Mouse (Mus musculus) CD4-positive, CD25-positive, alpha-beta regulatory T cell, adult 4 months (primary cell): Measurements from ENCODE around the gene Dnajc3. TPM values are rescaled to one million over a fixed set of nuclear protein-coding genes. Genes with fewer than 3 reads are reported as not detected.

Source experiments
- ATAC-seq: one replicate; pipeline ENCODE4 v1.8.0; 2017
- polyA plus RNA-seq, 2 experiments: library from polyadenylated mRNA; unstranded; fragments of 100-300 nt; shearing (Covaris generic); gene quantifications; one replicate each; pipeline ENCODE4 v1.2.1; 2017

The Dnajc3 gene
- polyA plus RNA-seq, 2 experiments from 2014 or later = 32.6 to 35.3 TPM

GRCm38 (mm10) chr14:118931181-118931580, 6.6 kb upstream of the Dnajc3 start:
- ATAC-seq = no peak

DNA sequence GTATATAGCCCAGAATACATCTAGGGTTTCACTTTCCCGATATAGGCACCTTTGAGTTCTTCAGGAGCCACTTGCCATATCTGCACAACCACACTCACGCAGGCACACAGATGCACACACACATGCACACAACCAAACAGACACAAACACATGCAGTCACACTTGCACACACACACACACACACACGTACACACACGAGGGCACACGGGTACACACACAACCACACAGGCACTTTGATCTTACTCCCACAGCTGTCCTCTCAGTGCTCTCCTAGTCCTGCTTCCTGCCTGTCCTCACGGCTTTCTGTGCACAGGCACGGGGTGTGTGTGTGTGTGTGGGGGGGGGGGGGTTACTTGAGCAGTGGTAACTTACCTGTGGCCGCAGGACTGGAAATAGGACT, 4.8 kb upstream of the Dnajc3 start:
- peak; percentile 38 for ATAC-seq

DNA sequence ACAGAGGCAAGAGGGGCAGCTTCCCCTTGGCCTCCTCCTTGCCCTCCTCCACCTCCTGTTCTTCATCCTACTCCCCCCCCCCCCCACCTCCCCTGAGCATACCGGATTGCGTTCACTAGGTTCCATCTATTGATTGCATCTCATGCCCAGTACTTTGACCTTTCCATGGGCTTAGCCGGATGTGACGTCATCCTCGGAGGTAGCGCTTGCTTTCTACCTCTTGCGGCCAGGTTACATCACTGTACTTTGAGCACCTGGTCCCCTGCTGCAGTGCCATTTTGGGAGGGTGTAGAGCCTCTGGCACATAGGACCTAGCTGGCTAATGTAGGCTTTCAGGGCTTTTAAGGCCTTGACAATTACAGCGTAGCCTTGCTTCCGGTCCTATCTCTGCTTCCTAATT, 3.1 kb upstream of the Dnajc3 start:
- ATAC-seq = no peak

GRCm38 (mm10) chr14:118936236-118936635, 1.5 kb upstream of the Dnajc3 start:
- no peak for ATAC-seq

DNA sequence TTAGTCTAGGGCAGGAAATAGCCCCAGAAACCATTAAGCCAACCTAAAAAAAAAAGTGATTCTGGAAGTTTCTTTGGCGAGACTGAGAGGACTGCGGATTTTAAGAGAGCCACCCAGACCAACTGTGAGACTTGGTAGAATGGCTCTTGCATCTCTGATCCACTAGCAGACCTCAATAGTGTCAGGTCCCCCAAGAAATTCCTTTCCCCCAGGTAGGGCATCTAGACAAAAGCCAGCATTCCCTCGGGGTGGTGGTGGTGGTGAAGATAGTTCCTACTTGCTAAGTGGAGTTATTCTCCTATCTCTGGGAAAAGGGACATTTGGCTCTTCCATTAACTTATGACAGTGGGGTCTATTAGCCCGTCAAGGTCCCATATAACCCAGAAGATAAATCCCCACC, 824 bp upstream of the Dnajc3 start:
- no peak for ATAC-seq

DNA sequence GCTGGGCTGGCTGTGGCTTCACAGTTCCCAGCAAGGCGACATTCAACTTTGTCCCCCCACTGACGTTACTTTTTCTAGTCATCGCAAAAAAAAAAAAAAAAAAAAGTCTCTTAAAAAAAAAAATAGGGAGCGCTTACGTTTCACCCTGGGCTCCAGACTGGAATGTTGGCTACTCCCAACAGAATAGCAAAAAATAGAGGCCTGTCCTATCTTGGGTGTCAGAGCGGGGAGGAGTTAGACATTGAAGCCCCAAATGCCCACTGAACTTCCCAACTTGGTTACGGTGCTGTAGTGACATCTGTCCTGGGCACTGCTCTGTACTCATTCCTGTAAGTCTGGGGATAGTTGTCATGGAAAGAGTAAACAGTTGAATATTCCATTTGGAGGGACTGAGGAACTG, 775 bp downstream of the Dnajc3 start:
- ATAC-seq = no peak

GRCm38 (mm10) chr14:118940796-118941495, 3.2 kb downstream of the Dnajc3 start:
- ATAC-seq = peak; percentile 6

DNA sequence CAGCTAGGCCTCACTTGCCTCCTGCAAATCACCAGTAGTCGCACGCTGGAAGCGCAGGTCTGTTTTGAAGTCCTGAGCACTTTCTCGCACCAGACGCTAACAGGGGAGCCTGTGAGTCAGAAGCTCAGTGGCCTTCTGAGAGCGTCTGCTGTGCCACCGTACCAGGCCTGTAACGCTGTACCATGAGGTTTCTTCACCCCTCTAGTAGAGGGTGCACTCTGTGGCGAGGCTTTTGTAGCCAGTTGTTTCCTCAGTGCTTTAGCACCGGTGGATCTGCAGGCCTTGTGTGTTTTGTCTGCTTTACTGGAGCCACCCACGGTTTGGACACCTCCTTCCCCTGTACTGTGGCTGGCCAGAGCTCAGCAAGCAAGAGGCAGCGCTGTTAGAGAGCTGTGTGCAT, 4.3 kb downstream of the Dnajc3 start:
- ATAC-seq = no peak

GRCm38 (mm10) chr14:118944702-118945101, 6.9 kb downstream of the Dnajc3 start:
- ATAC-seq = no peak

DNA sequence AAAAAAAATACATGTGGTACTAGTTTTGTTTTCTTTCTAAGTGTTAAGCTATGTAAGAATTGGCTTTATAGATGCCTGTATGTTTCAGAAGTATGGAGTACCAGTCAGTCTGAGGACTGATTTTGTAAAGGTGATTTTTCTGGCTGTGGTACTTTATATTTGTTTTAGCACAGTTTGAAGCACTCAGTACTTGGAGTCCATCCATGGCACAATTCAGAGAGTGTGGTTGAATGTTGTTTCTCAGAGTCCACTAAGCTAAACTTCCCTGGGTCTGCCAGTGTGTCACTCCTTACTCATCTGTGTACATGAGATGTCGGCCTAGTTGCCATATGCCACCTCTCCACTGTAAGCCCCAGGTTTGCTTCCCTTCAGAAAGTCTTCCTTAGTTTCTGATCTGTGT, 11.1 kb downstream of the Dnajc3 start:
- no peak for ATAC-seq

DNA sequence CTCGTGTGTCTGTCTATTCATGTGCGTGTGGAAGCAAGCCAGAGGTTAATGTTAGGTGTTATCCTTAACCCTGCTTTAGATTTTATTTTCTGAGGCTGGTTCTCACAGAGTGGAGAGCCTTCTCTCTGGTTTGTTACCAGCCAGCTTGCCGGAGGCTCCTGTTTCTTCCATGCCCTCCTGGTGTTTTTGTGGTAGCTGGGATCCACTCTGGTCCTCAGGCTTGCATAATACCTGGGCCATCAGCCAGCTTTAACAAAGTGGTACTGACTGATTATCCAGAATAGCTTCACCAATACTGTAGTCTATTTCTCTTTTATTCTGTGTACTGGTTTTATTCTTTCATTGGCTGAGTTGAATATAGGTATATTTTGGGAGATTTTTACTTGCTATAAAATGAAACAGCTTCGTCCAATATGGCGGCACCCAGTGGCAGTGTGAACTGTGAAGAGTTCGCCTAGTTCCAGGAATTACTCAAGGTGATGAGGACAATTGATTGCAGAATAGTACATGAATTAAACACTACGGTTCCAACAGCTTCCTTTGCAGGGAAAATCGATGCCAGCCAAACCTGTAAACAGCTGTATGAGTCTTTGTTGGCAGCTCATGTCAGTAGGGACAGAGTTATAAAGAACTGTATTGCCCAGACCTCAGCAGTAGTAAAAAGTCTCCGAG, 14.3 kb downstream of the Dnajc3 start:
- ATAC-seq = no peak

GRCm38 (mm10) chr14:118958010-118958409, 20.2 kb downstream of the Dnajc3 start:
- ATAC-seq = no peak

DNA sequence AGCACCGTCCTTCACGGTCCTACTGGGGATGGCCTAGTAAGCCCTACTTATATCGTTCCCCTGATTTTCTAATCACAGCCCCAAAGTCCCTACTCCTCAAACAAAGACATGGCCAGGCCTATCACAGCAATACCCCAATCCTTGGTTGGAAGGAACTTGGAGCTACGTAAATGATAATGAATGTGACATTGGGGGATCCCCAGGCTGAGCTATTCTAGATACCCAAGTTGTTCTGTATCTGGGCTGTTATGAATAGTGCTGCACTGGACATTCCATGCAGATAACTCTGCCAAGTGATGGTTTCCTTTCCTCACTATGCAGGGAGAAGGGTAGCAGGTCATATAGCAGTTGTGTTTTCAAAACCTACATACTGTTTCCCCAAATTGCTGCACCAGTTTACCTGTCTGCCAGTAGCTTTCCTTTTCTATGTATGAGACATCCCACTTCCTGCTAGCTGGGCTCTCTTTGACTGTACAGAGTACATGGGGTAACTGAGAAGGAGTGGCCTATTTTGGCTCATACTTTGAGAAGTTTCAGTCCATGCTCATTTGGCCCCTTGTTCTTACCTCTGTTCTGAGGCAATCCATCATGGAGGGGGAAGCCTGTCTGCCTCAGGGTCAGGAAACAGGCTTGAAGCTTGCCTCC, 27.7 kb downstream of the Dnajc3 start:
- ATAC-seq = peak; percentile 93

DNA sequence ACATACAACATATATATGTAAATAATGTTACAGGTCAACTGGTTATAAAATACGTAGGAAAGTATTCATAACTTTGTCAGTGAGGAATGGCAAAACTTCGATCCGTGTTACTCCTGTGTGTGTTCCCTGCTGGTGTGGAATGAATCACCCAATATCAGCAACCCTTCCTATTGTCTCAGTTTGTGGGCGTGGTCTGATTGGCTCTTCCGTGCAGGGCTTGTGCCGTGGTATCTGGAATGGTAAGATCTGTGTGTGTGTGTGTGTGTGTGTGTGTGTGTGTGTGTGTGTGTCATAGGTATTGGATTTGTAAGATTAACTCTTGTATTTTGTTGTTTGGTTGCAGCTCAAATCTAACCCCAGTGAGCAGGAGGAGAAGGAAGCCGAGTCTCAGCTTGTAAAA, 29.9 kb downstream of the Dnajc3 start:
- ATAC-seq = no peak

- no peak for ATAC-seq
Measured at GRCm38 (mm10) chr14:118972268-118972667, 34.5 kb downstream of the Dnajc3 start.

DNA sequence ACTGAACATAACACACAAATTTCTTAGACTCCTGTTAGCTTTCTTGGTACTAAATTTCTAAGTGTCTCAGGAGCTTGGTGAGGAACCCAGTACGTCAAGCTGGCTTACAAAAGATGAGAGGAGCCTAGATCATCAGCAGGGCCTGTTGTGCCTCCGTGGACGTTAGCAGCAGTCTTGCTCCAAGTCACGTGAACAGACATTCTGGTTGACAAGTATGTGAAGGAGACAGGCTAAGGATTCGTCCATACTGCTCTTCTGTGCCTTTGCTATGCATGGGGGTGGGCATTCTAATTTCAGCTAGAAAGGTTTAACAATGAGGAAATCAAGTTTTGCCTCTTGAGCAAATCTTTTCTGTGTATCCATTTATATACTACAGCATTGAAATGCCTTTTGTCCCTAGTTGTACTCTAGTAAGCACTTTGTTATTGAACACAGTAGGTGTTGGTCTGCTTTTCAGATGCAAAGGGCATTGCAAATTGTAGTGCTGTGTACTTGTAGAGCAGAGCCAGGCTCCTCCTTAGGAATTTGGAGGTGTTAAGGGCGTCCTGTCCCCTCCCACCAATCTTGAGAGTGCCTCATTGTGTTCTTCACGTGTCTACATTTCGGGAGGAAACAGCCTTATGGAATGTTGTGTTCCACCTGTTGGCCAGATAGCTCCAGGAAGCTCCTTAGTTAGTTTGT, 39.5 kb downstream of the Dnajc3 start:
- ATAC-seq = no peak

DNA sequence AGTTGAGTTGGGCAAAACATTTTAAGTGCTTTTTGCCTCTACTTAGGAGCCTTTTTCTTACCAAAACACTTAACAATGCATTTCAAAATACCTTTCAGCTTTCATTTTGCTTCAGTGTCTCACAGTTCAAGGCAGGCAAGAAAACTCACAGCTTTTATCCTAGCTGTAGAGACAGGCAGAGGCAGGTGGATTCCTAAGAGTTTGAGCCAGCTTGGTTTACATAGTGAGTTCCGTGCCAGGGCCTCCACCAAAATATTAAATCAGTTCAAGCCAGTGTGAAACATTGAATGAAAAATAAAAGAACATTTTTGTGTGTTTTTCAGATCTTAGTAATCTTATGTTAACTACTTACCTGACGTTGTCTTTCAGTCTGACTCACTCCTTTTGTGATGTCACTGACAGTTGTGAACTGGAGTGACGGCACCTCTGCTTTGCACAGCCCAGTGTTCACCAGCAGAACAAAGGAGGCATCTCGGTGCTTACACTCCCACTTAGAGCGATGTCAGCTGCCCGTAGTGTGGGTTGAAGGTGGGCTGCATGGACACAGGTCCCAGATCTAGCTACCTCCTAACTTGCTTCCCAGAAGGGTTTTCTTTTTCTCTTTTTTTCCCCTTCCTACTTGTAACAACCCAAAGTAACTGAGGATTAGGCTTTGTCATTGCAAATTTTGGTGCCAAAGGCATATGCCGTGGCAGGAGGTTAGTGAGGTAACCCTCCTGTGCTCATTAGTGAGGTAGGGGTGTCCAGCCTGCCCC, 42.0 kb downstream of the Dnajc3 start:
- ATAC-seq = no peak

DNA sequence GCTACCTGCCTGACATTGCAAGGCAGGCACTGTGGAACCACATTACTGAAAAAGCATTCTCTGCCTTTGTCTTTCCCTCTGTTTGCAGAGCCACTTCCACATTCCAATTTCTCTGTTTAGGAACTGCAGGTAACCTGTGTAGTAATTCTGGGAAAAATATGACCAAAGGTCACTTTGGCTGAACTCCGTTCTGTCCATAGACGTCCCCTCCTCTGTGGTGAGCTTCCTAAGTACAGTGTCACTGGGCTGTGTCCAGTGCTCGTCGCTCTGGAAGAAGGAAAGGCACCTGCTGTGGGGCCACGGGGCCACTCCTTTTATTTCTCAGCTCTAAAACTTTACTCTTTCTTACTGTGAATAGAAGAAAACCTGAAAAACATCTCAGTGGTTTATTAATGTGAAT, 42.6 kb downstream of the Dnajc3 start:
- ATAC-seq = no peak

DNA sequence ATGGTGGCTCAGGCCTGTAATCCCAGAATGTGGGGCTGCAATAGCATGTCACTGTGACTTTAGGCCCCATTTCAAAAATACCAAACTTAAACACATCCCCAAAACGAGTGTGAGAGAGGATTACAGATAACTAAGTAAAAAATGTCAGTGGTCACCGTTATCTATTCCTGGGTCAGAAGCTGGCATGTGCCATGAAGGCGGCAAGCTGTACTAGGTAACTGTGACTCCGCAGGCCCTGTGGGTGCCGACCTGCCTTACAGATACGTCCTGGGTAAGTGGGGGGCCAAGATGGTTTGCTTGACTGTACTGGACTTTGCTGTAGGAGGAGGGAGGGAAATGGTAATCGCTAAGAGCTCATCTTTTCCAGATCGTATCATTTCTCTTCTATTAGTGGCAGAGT, 43.1 kb downstream of the Dnajc3 start:
- ATAC-seq = no peak

GRCm38 (mm10) chr14:118981711-118982428, 44.1 kb downstream of the Dnajc3 start:
- ATAC-seq = peak; percentile 37

- peak; percentile 83 for ATAC-seq
Measured at GRCm38 (mm10) chr14:118982429-118983045, 44.8 kb downstream of the Dnajc3 start.
